Mouse (Mus musculus): ENCODE data around the gene Camk2n2.

The Camk2n2 gene

GRCm38 (mm10) chr16:20610501-20611356 lies 10.4 kb downstream of the Camk2n2 start:
- peak; percentile 81 for DNase-seq

GRCm38 (mm10) chr16:20604705-20605104 lies 16.4 kb downstream of the Camk2n2 start:
- DNase-seq = no peak

GRCm38 (mm10) chr16:20600511-20600910 lies 20.6 kb downstream of the Camk2n2 start:
- no peak for DNase-seq

- no peak for DNase-seq
Measured at GRCm38 (mm10) chr16:20596687-20597441, 24.2 kb downstream of the Camk2n2 start.

- no peak for DNase-seq
Measured at GRCm38 (mm10) chr16:20595737-20596136, 25.4 kb downstream of the Camk2n2 start.

GRCm38 (mm10) chr16:20595060-20595673 lies 25.9 kb downstream of the Camk2n2 start:
- DNase-seq = no peak

GRCm38 (mm10) chr16:20591076-20591705 lies 29.9 kb downstream of the Camk2n2 start:
- DNase-seq = no peak

GRCm38 (mm10) chr16:20590680-20591038 lies 30.4 kb downstream of the Camk2n2 start:
- no peak for DNase-seq

GRCm38 (mm10) chr16:20589939-20590679 lies 31.0 kb downstream of the Camk2n2 start:
- no peak for DNase-seq

- no peak for DNase-seq
Measured at GRCm38 (mm10) chr16:20589366-20589938, 31.6 kb downstream of the Camk2n2 start, which contains the start of gene Vwa5b2. Vwa5b2 (plus strand) TSS chr16:20589471.

Measured in kidney, adult 9 months (tissue).